Mouse (Mus musculus) spleen, postnatal 14 days (tissue): Measurements from ENCODE around the gene Hnrnpll.

Source experiments
- DNase-seq, 2 experiments: peaks; one replicate each; pipeline ENCODE4 v3.0.0; 2021 to 2022; ENCODE audit warnings: low spot score in 2 of 2

The Hnrnpll gene

GRCm38 (mm10) chr17:80002385-80002852 lies 59.7 kb downstream of the Hnrnpll start:
- no peak for DNase-seq

DNA sequence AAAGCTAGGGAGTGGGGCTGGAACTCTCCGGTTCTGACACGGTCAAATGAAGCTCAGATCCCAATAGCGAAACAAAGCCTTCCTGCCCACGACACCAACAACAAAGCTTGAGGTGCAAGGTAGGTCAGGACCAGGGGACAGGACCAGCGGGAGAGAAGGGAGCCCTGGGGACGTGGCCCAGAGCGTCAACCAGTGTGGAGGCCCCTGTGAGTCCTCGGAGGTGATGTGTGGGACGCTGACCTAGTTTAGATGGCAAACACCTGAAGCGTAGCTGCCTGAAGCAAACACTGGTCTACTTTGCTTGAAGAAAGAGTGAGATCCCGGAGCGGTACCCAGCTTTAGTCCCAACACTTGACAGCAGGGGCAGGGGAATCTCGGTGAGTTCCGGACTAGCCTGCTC lies 62.5 kb downstream of the Hnrnpll start:
- DNase-seq: no peak

- no peak for DNase-seq
These were observed 63.1 kb downstream of the Hnrnpll start for GRCm38 (mm10) chr17:79998986-79999385.

GRCm38 (mm10) chr17:79995091-79995691 lies 66.9 kb downstream of the Hnrnpll start:
- no peak for DNase-seq

GRCm38 (mm10) chr17:79992114-79992513 lies 70.0 kb downstream of the Hnrnpll start:
- no peak for DNase-seq

DNA sequence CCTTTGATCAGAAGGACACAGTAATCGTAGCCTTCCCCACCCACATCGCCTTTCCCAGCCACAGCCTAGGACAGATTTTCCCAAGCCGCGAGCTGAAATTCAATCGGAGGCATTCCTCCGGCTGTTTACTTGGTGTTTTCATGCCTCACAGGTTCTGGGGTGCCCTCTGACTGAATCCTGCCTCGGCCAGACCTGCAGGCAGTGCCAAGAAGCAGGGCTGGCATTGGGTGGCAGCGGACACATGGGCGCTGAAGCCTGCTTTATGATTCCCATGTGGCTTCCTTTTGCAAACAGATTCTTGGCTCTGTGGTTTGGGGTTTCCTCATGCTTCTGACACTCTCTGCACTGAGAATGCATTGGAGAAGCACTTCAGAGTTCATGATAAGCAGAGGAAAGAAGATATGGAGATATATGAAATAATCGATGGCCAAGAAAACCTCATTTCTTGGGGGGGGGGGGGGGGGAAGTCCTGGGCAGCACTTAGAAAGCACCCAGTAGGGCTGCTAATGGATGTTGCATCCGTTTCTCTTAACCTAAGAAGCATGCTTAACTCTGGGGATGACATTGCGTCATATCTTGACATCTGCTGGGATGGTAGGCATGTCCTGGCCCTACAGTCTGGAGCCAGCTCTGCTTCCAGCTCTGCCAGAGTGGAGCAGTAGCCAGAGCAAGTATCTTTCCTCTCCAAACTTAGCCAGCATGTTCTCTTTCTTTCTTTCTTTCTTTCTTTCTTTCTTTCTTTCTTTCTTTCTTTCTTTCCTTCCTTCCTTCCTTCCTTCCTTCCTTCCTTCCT lies 70.8 kb downstream of the Hnrnpll start:
- no peak for DNase-seq

DNA sequence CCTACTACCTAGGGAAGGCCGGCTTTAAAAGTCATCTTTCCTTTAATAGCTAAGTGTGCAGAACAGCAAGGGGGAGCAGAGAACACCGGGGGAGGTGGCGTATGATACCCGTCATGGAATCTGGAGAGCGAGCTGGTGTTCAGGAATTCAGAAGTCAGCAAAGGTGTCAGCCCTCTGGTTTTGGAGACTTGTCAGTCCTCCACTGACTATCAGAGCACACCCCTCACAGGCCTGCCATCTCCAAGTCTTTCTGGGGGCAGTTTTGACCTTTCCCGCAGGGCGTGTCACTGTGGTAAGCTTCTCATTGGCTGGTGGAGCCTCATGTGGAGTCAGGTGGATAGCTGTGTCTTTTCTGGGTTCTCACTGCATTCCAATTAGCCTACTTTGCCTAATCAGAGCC lies 72.0 kb downstream of the Hnrnpll start:
- no peak for DNase-seq

- DNase-seq: no peak
These were observed 77.7 kb downstream of the Hnrnpll start for GRCm38 (mm10) chr17:79984450-79984849.

DNA sequence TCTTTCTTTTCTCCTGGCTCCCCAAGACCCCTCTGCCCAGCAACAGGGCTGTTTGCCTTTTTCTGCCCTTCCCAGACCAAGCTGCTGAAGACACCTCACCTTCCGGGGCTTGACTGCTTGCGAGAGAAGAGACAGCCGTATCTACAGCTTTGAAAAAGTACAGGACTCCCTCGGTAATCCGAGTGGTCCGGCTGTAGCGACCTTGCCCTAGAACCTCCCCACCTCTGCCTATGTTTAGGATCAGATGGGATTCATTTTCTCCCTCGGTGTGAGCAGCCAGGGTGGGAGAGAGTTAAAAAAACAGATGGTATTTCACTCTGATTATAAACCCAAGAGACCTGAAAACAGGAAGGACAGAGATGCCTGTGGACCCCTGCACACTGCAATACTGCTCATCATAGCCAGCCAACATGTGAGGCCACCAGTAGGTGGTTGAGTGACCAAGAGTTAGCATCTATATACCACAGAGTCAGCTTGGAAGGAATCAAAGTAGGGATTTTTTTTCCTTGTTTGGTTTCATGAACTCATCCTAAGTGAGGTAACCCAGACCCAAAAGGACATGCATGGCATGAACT lies 79.1 kb downstream of the Hnrnpll start:
- no peak for DNase-seq

GRCm38 (mm10) chr17:79982548-79982947 lies 79.6 kb downstream of the Hnrnpll start:
- DNase-seq: no peak

GRCm38 (mm10) chr17:79981758-79982481 lies 80.2 kb downstream of the Hnrnpll start:
- DNase-seq: no peak

GRCm38 (mm10) chr17:79981348-79981747 lies 80.8 kb downstream of the Hnrnpll start:
- DNase-seq: no peak

- no peak for DNase-seq
These were observed 81.6 kb downstream of the Hnrnpll start for GRCm38 (mm10) chr17:79980421-79981120.
